Mouse (Mus musculus) left cerebral cortex, adult 8-10 months (tissue): Measurements from ENCODE around the gene Ehd4. TPM values are rescaled to one million over a fixed set of nuclear protein-coding genes. Genes with fewer than 3 reads are reported as not detected.

Source experiments
- DNase-seq, 2 experiments: peaks; one replicate each; pipeline ENCODE4 v3.0.0; 2022; ENCODE audit warnings: low spot score in 2 of 2
- total RNA-seq, 4 experiments: library from RNA; stranded (reverse); gene quantifications; 2 replicates each; pipeline ENCODE4 v1.2.4; 2022

Gene Ehd4
- total RNA-seq: 10 to 100 TPM; 13.5 to 20.3 (median 16.0) TPM

DNA sequence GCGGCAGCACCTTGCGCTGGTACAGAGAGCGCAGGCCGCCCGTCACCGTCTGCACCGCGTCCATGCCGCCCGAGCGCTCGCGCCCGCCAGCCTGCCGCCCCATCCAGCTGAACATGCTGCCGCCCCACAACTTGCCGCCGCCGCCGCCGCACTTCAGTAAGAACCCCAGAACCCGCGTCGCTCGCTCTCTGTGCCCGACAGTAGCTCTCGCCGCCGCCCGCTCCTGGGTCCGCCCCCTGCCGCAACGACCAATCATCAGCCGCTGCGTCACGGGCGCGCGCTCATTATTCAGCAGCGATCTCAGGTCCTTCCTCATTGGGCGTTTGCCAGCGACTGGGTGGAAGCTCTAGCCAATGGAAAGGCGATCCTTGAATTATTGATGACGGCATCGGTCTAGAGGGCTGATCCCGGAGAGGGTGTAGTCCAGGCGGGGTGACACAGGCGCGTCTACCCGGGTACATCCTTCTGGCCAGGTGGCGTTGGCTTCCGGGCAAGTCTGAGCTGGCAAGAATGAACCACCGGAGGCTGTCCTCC lies at the start of gene Ehd4:
Gene Ehd4, minus strand, starts transcription at position 246 of the 534 bp plus-strand sequence.
- peak; percentile 96 to 97 for DNase-seq

DNA sequence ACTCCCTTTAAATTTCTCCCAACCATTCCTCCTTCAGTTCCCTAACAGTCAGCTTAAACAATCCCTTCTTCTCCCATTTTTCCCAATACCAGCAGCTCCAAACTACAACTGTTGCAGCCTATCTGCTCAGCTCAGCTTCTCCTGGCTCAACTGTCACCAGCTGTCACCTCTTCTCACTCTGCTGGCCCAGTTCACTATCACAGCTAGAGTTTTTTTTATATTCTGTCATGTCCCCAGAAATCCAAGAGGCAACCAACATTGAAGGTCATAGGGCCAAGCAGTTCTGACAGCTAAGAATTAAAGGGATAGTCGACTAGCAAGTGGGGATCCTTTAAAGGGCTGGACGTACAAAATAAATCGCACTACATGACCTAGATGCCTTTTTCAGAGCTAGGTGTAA lies 49.3 kb upstream of the Ehd4 start:
- DNase-seq: no peak

DNA sequence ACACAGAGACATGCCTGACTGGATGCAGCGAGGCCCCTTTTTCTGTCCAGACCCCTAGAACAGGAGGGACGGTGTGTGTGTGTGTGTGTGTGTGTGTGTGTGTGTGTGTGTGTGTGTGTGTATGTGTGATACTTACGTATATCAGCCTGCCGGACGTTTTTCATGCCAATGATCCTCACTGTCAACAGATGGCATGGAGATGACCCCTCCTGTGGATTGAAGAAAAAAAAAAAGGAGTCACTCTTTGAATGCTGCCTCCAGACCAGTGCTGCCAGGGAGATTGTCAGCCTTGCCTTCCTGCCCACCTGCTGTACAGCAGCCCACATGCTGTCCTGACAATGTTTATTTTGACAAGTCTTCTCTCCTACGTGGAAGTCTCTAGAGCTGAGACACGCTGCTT lies 45.7 kb upstream of the Ehd4 start:
- peak in 1 of 2 experiments; percentile 16 for DNase-seq

DNA sequence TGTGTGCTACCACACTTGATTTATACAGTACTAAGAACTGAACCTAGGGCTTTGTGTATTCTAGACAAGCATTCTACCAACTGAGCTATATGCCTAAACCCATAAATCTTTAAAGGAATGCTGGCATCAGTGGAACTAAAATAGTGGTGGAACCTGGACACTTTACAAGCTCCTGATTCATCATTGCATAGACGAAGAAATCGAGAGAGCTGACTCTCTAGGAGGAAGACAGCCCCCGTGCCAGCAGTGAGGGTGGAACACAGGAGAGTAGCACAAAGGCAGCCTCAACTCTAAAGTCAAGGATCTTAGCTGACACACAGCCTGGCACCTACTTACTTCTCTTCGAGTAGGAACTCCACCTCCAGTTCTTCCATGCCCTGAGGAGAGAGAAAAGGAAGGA lies 33.8 kb upstream of the Ehd4 start:
- peak in 1 of 2 experiments; percentile 21 for DNase-seq

DNA sequence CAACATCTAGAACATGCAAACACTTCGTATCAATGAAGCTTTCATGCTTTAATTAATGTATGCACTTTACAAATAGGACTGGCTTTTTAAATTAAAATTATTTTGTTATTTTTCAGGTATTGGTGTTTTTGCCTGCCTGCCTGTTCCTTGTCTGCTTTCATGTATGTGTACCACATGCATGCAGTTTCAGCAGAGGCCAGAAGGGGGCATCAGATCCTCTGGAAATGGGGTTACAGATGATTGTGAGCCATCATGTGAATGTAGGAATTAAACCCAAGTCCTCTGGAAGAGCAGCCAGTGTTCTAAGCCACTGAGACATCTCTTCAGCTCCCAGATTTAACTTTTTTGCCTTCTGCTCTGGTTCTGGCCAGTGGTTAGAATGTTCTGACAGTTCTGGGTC lies 33.2 kb upstream of the Ehd4 start:
- DNase-seq: no peak

DNA sequence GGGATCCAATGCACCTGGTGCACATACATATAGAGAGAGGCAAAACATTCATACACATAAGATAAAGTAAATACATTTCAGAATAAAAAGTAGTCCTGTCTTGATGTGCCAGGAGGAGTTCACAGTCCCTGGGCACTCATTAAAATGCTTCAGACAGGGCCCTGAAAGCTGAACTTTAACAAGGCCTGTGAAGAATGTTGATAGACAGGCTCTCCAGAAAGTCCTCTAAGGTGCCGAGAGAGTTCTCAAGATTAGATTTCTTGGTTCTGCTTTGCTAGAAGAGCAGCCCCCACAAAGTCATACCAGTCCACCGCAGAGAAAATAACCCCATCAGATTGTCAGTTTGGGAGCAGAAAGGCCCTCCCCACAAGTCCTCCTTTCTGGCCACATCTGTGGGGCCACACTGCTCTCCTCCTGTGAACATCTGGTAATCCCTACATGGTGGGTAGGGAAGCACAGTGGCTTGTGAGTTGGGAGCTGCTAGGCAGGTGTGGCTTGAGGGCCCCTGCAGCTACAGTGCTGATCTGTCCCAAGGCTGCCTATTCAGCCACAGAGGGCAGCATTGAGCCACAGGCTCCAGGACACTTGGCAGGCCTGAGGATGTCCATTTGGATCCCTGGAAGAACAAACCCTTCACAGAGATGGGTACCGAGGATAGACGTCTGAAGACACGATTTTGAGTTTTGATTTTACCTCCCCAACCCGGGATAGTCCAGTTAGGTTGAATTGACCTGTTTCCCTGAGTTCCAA lies 31.3 kb upstream of the Ehd4 start:
- DNase-seq: no peak

DNA sequence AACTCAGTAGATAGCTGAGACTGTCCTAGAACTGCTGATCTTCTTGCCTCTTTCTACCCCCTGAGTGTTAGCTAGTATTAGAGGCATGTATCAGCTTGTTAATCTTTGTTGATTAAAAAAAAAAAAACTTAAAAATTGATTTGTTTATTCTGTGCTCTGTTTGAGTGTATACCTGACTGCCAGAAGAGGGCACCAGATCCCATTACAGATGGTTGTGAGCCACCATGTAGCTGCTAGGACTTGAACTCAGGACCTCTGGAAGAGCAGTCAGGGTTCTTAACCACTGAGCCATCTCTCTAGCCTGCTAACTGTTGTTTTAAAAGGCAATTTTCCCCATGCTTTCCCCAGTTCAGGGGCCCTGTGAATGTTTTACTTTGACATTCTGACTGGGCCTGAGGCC lies 24.5 kb upstream of the Ehd4 start:
- no peak for DNase-seq

DNA sequence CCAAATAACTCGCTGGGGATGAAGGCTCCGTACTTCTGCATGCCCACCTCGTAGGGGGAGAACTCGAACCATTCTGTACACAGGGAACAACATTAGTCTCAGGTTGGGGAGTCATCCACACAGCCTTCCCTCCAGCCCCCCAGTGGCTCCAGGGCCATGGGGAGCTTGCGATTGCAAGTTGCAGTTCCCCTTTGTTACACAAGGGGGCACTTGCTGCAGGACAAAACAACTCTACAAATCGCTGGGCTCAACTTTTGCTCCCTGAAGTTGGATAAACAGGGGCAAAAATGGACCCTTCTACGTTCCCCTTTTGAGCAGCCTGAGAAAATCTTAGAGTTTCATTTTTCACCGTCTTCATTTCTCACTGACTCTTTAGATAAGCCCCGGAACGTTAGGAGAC lies 19.3 kb upstream of the Ehd4 start:
- DNase-seq: peak in 1 of 2 experiments; percentile 38

DNA sequence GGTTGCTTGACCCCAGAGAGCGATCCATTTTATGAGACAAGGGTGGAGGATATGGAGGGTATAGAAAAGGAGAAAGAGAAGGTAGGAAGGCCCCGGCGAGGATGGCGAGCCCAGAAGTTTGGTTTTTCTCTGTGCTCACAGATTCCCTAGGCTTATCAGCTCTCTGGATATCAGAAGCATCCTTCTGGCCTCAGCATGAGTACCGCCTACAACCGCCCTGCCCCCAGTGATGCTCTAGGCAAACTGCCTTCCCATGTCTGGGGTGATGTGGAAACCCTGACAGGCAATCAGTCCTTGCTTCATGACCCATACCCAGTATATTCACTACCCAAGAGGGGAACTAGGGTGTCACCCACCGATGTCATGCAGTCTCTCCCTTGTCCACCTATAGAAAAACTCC lies 17.0 kb upstream of the Ehd4 start:
- no peak for DNase-seq

DNA sequence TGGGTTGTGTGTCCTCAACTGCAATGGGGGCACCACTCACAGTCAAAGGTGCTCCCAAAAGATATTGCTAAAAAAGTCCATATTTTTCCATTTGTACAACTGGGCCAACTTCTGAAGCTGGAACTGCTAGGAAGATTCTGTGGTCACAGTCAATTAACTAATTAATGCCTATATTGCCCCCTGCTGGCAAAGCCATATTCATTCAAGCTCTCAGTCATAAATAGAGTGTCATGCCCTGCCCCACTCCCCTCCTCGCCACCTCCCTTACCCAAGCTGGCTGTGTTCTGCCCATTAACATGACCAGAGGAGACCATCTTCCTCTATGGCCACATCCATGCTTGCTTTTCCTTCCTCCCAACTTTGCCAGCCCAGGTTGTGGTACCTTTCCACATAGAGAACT lies 16.3 kb upstream of the Ehd4 start:
- no peak for DNase-seq

DNA sequence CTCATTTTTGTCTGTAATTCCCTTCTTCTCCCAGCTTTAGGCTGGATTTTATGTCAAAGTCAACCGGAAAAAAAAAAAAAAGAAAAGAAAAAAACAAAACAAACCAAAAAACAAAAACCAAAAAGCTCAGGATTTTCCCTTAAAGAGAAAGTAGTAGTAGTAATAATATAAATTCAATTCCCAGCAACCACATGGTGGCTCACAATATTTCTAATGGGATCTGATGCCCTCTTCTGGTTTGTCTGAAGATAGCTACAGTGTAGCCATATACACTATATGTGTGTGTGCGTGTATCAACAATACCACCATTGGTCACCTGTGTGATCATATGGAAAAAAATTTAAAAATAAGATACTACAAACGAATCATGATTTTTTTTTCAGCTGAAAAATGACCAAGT lies 15.0 kb upstream of the Ehd4 start:
- no peak for DNase-seq

DNA sequence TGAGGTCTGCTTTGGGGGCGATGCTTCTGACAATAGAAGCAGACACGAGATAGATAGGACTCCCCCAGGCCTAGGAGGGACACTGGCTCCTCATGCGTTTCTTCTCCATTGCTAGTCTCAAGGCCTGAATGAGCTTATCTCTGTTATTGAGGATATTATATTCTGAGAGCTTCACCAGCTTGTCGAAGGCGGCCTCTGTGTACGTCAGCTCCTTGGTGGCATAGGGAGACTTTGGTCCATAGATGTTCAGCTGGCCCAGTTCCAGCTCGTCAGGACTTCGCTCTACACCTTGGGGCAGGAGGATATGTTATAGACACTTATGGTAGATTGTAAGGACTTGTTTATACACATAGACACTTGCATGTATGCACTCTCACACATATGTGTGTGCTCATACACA lies 13.4 kb upstream of the Ehd4 start:
- no peak for DNase-seq

DNA sequence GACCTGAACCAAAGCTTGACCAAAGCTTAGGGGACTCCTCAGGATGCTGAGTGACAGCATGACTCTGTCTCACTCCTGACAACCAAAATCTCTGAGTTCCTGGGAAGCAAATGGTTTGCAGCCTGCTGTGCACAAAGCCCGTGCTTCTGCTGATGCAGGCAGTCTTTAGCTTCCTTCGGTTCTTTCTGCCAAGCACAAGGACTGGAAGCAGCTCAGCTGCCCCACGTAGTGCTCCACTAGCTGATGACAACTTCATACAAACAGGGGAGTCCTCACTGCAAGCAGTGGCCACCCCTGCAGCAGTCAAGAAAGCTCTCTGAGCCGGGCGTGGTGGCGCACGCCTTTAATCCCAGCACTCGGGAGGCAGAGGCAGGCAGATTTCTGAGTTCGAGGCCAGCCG lies 11.1 kb upstream of the Ehd4 start:
- no peak for DNase-seq

DNA sequence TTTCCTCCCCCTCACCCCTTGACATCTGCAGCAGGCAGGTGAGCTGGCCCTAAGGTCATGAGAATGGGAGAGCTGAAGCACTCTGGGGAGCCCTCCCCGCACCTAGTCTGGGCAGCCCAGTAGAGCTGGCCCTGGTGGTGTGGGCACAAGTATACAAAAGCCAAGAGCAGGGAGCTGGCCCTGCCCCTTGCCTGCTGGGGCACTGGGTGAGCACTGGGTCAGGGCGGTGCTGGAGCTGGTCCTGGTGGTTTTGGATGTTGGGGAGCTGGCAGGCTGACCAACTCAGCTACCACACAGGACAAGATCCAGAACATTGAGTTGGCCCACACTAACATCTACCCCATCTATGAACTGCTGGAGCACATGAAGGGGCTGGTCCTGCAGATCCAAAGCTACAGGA lies 5.0 kb upstream of the Ehd4 start:
- DNase-seq: no peak

DNA sequence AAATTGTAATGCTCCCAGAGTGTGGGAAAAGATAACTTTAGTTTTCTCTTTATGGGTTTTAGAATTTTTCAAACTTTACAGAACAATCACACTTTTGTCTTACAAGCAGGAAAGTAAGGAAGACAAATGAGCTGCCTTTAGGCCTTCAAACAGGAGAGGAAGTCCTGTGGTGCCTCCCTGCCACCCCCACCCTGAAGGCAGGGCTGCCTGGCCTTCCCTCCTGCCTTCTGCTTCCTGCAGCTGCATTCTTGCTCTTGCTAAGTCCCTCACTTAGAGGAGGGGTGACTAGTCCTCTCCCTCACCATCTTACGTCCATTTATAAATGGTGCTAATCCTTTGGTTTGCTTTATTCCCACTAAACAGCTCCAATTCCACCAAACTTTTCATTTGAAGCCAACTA lies 4.4 kb upstream of the Ehd4 start:
- DNase-seq: no peak

DNA sequence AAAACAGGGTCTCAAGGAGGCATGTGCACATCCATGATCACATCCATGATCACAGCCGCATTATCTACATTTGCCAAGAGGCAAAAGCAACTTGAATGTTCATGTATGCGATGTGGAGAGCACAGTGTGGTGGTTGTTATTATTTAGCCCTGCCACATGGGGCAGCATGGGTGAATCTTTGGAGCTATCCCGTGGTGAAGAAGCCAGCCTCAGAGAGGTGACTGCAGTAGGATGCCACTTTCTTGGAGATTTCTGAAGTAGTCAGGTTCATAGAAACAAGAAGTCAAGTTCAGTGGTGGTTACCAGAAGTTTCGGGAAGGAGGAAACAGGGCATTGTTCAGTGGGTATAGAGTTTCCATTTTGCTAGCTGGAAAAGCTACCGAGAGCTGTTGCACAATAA lies 3.6 kb upstream of the Ehd4 start:
- DNase-seq: no peak

DNA sequence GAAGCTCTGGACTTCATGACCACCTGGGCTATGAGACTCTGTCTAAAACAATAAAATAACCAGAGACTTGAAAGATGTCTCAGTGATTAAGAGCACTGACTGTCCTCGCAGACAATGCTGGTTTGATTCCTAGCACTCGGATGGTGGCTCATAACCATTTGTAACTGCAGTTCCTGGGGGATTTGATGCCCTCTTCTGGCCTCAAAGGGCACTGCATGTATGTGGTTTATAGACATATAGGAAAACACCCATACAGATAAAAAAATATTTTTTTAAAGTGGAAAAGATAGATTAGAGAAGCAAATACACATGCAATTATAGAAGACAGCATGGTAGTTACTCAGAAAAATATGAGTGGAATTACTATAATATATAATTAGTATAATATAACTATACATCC lies 3.2 kb upstream of the Ehd4 start:
- DNase-seq: no peak

DNA sequence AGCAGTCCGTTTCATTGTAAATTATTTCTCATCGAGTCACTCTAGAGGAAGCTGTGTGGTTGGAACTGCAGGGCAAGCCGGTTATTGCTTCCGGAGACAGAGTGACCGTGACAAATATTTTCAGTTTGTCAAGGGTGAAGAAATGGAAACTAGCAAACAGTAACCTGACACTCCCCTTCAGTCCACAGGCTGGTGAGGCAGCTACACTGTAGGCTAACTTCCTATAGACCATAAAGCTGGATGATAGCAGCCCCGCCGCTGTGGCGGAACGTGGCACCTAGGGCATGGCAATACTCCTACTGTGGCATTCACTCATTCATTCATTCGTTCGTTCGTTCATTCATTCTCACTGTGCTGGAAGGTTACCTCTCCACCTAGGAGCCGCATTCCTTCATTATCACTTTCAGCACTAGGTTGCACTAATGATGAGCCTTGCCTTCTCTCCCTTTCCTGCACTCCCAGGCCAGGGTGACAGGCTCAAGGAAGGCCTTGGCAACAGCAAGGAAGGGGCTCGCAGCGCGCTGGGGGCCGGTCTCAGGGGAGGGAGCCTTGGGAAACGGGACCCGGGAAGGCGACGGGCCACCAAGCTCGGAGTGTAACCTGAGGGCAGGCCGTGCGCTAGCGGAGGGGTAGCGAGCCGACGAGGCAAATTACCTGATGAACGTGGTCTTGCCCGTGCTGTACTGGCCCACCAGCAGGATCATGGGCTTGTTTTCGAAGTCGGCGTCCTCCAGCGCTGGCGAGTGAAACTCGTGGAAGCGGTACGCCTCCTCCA lies 633 bp downstream of the Ehd4 start:
- DNase-seq: no peak

DNA sequence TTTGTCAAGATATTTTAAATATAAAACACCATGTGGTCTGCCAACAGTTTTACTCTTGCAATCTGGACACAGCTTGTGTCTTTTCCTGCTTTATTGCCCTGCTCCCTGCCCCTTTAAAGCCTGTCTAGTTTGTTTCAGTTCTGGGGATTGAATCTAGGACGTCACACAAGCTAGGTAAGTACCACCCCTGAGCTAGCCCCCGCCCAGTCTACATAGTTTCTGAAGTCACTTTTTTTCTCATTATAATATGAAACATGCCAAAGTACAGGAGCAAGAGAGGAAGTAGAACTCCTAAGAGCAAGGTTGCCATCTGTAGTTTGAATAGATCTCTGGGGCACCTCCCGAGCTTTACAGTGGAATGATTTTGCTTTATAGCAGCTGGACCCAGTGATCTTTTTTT lies 3.8 kb downstream of the Ehd4 start:
- DNase-seq: no peak

DNA sequence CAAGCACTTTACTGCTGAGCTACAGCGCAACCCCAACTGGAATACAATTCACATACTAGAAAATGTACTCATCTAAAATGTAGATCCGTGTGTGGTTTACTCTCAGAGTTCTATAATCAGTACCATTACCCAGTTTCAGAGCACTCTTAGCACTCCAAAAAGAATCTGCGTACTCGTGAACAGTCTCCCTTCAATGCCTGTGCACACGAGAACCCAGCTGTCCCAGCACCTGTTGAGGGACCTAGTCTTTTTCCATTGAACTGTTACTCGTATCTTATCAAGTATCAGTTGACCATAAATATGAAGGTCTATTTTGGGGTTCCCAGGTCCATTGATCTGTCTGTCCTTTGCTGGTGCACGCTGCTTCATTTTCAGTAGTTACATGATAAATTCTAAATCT lies 4.8 kb downstream of the Ehd4 start:
- DNase-seq: no peak

DNA sequence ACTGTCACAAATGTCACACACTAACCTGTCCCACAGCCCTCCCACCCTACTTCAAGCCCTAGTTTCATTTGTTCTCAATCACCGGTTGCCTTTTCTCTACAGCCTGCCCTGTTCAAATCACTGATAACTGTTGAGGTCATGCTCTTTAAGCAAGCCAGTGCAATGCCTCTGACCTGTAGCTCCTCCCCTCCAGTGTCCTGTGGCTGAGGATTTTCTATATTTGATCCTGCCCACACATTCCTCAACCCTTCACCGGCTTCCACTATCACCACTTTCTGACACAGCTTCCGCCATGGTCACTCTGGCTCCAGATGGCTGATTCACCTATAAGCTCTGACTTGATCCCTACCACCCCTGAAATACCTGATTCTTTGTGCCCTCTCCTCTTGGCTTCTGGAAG lies 6.4 kb downstream of the Ehd4 start:
- no peak for DNase-seq

DNA sequence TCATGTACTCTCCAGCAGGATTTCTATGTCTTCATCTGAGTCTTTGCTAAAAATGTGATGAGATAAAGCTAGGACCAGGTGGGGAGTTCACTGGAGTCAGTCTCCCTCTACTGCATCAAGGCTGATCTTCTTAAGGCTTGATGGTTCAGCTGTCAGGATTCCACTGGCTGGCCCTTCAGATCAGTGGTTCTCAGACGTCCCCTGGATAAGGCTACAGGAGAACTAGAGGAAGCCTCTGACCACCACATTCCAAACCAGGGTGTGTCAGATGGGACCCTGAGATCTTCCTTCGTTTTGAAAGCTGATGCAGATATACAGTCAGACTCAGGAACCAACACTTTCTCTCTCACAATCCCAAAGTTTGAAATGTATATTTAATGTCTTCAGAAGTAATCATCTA lies 7.0 kb downstream of the Ehd4 start:
- no peak for DNase-seq

DNA sequence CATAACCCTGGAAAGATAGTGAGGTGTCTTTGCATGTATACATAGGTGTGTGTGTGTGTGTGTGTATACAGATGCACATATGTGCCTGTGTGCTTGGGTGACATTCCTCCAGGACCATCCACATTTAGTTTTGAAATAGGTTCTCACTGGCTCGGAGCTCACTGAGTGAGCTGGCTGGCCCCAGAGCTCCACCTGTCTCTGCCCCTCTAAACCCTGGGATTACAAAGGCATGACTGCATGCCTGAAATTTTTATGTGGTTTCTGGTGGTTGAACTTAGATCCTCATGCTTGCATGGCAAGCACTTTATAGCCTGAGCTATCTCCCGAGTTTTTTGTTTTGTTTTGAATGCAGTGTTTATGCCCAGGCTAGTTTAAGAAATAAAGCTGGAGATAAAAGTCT lies 7.9 kb downstream of the Ehd4 start:
- DNase-seq: no peak
